Mouse (Mus musculus) central nervous system, embryonic 18 days (tissue): Measurements from ENCODE around the gene Neurl1b. TPM values are rescaled to one million over a fixed set of nuclear protein-coding genes. Genes with fewer than 3 reads are reported as not detected.

Source experiments
- polyA plus RNA-seq: library from polyadenylated mRNA; depleted of rRNA; stranded (reverse); fragments of >200 nt; gene quantifications from 2 replicates; pipeline ENCODE4 v1.2.3, GENCODE M21; 2012; rRNA removed

Neurl1b gene
- polyA plus RNA-seq: 21.7 and 25.1 TPM in 2 replicates

DNA sequence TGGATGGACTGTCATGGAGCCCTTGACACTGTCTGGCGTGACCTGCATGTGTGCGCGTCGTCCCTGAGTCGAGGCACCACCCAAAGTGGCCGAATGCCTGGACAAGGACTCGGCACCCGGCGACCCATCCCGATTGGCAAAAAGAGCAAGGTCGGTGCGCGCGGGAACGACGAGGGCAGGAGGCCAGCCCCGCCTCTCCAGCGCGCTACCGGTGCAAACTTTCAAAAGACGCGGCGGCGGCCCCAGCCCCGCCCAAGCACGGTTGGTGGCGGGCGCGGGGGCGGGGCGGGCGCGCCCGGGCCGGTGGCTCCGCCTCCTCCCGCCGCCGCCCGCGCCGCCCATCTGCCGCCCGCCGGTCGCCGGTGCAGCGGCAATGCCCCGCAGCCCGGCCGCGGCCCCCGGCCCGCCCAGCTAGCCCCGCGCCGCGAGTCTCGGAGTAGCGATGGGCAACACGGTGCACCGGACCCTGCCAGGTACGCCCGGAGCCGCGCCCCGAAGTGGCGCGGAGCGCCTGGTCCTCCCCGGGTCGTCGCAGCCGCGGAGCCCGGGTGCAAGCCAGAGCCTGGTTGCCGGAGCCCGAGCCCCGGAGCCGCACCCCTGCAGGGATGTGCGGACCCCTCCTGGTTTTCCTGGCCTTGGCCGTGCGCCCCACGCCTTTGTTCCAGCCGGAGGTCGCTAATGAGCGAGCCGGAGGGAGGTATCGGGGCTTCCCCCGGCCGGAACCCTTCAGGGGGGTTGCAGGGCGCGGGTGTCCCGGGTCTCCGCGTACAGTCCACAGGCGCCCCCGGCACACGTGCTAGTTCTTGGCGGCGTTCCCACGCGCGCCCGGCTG lies at the start of gene Neurl1b:
Gene Neurl1b (plus strand): TSS at position 307 of the 832 bp plus-strand sequence.

Other genes with a start within 250 kb of the Neurl1b start
- 0.05 and 0.06 TPM in 2 replicates for gene Pdia2, start 215.7 kb upstream of the Neurl1b start, polyA plus RNA-seq
- gene Rgs11, start 211.9 kb upstream of the Neurl1b start, polyA plus RNA-seq: 25.8 and 30.9 TPM in 2 replicates
- 133 and 144 TPM in 2 replicates for gene Arhgdig, start 207.0 kb upstream of the Neurl1b start, polyA plus RNA-seq
- 25.7 and 26.1 TPM in 2 replicates for gene Fam234a, start 170.6 kb upstream of the Neurl1b start, polyA plus RNA-seq
- gene Luc7l, start 161.9 kb upstream of the Neurl1b start, polyA plus RNA-seq: 111 and 112 TPM in 2 replicates
- gene Ergic1, start 146.7 kb downstream of the Neurl1b start, polyA plus RNA-seq: 162 and 191 TPM in 2 replicates
- gene Dusp1, start 147.3 kb downstream of the Neurl1b start, polyA plus RNA-seq: 37.6 and 50.4 TPM in 2 replicates
- 84.5 and 92.2 TPM in 2 replicates for gene Atp6v0e, start 248.4 kb downstream of the Neurl1b start, polyA plus RNA-seq